Mouse (Mus musculus) embryonic facial prominence, embryonic 12.5 days (tissue): ENCODE measurements around the gene Myoz2. TPM values are rescaled to one million over a fixed set of nuclear protein-coding genes. Genes with fewer than 3 reads are reported as not detected.
A peak's percentile ranks its signal among the peaks of the same experiment; 100 is the strongest.

ENCODE experiments used
- ATAC-seq: fragments of 200-750 bp; cut with Nextera tagmentation; 2 replicates; pipeline ENCODE4 v1.8.0; 2017; ENCODE audit not compliant: insufficient number of reproducible peaks, insufficient read depth, low FRiP score, low TSS enrichment
- H3K27ac ChIP-seq: fragments of 300-500 bp; sonication (generic); 2 replicates; pipeline ENCODE4 v1.5.1; 2016; ENCODE audit warnings: mild to moderate bottlenecking
- H3K27me3 ChIP-seq: fragments of 300-500 bp; sonication (generic); 2 replicates; pipeline ENCODE4 v1.6.1; 2016; ENCODE audit warnings: mild to moderate bottlenecking, moderate library complexity
- H3K36me3 ChIP-seq: fragments of 300-500 bp; sonication (generic); 2 replicates; pipeline ENCODE4 v1.6.1; 2016; ENCODE audit warnings: mild to moderate bottlenecking
- H3K4me1 ChIP-seq: fragments of 300-500 bp; sonication (generic); 2 replicates; pipeline ENCODE4 v1.6.1; 2016
- H3K4me2 ChIP-seq: fragments of 300-500 bp; sonication (generic); replicated peaks from 2 replicates; pipeline ENCODE4 v1.6.1; 2016; ENCODE audit warnings: mild to moderate bottlenecking, moderate library complexity
- H3K4me3 ChIP-seq: fragments of 300-500 bp; sonication (generic); 2 replicates; pipeline ENCODE4 v1.5.1; 2016; ENCODE audit warnings: mild to moderate bottlenecking
- H3K9ac ChIP-seq: fragments of 300-500 bp; sonication (generic); 2 replicates; pipeline ENCODE4 v1.6.1; 2016; ENCODE audit warnings: mild to moderate bottlenecking, moderate library complexity
- H3K9me3 ChIP-seq: fragments of 300-500 bp; sonication (generic); 2 replicates; pipeline ENCODE4 v1.6.1; 2016; ENCODE audit warnings: mild to moderate bottlenecking, moderate library complexity
- WGBS: fragments of 180-500 bp; shearing (Covaris S2); methylation state at CpG from one replicate; pipeline ENCODE4 v1.1.7; 2016; 5-methylcytosine and 5-hydroxymethylcytosine counted together
- polyA plus RNA-seq: library from polyadenylated mRNA; unstranded; fragments of >200 nt; fragmentation: Nextera tagmentation; extraction: Ambion mirVana; gene quantifications from 2 replicates; pipeline ENCODE4 v1.2.1, GENCODE M21; 2016

Myoz2 gene
- polyA plus RNA-seq, 1 experiment from 2014 or later = 4.1 TPM

GRCm38 (mm10) chr3:123001053-123001452 is 33.8 kb downstream of the Myoz2 start:
- no peak overlapping the region for H3K4me2 ChIP-seq
- H3K4me1 ChIP-seq = no peaks in the 10 kb centered on the region
- no peaks in the 10 kb centered on the region for H3K9me3 ChIP-seq
- no peak overlapping the region for H3K9ac ChIP-seq
- no peaks in the 10 kb centered on the region for H3K27me3 ChIP-seq
- no peak overlapping the region for H3K4me3 ChIP-seq
- H3K27ac ChIP-seq = no peak overlapping the region
- ATAC-seq = no peak
- 71% methylated on average over 3 of the region's 3 CpGs for WGBS
- no peaks in the 10 kb centered on the region for H3K36me3 ChIP-seq

- H3K9ac ChIP-seq = no peak overlapping the region
- H3K9me3 ChIP-seq = no peaks in the 10 kb centered on the region
- no peak for ATAC-seq
- no peak overlapping the region for H3K4me2 ChIP-seq
- no peaks in the 10 kb centered on the region for H3K4me1 ChIP-seq
- H3K27me3 ChIP-seq = no peaks in the 10 kb centered on the region
- WGBS = 59% methylated on average over 8 of the region's 8 CpGs
- H3K27ac ChIP-seq = no peak overlapping the region
- no peak overlapping the region for H3K4me3 ChIP-seq
- no peaks in the 10 kb centered on the region for H3K36me3 ChIP-seq
Observed at GRCm38 (mm10) chr3:122998511-122998910, 36.3 kb downstream of the Myoz2 start.

- no peak overlapping the region for H3K4me3 ChIP-seq
- no peaks in the 10 kb centered on the region for H3K27me3 ChIP-seq
- no peaks in the 10 kb centered on the region for H3K36me3 ChIP-seq
- H3K4me1 ChIP-seq = no peaks in the 10 kb centered on the region
- H3K4me2 ChIP-seq = no peak overlapping the region
- no peak for ATAC-seq
- WGBS = 77% methylated on average over 1 of the region's 1 CpGs
- no peak overlapping the region for H3K9ac ChIP-seq
- no peak overlapping the region for H3K27ac ChIP-seq
- no peaks in the 10 kb centered on the region for H3K9me3 ChIP-seq
Observed at GRCm38 (mm10) chr3:122996968-122997367, 37.8 kb downstream of the Myoz2 start.

- no peak for ATAC-seq
- Histone ChIP-seq H3K4me1 (peaks cover 5% of the 10 kb centered on the region; the same call in 1 of the 2 replicates), H3K36me3 (no peaks in the 10 kb centered on the region), H3K4me2 (no peak overlapping the region), H3K4me3 (no peak overlapping the region), H3K27me3 (no peaks in the 10 kb centered on the region), H3K9me3 (no peaks in the 10 kb centered on the region), H3K9ac (no peak overlapping the region), H3K27ac (no peak overlapping the region)
- WGBS = 87% methylated on average over 11 of the region's 11 CpGs
Observed at GRCm38 (mm10) chr3:122986906-122987305, 47.9 kb downstream of the Myoz2 start.

- 57% methylated on average over 1 of the region's 1 CpGs for WGBS
Observed at GRCm38 (mm10) chr3:122986386-122986785, 48.4 kb downstream of the Myoz2 start.

GRCm38 (mm10) chr3:122985183-122985944 is 49.5 kb downstream of the Myoz2 start:
- peak overlapping the region; percentile 52 for H3K4me2 ChIP-seq
- peak overlapping the region; percentile 96 for H3K27ac ChIP-seq
- H3K9me3 ChIP-seq = no peaks in the 10 kb centered on the region
- ATAC-seq = no peak
- no peaks in the 10 kb centered on the region for H3K36me3 ChIP-seq
- peak overlapping the region; percentile 84 for H3K4me3 ChIP-seq
- peak overlapping the region; percentile 84 for H3K9ac ChIP-seq
- 16% methylated on average over 13 of the region's 13 CpGs for WGBS
- peaks cover 5% of the 10 kb centered on the region; the same call in 1 of the 2 replicates for H3K4me1 ChIP-seq
- no peaks in the 10 kb centered on the region for H3K27me3 ChIP-seq

More at GRCm38 (mm10) chr3:122986386-122986785, 48.4 kb downstream of the Myoz2 start:
- H3K4me2 ChIP-seq = no peak overlapping the region
- H3K27ac ChIP-seq = no peak overlapping the region
- ATAC-seq = no peak
- no peak overlapping the region for H3K9ac ChIP-seq
- H3K9me3 ChIP-seq = no peaks in the 10 kb centered on the region
- H3K4me1 ChIP-seq = peaks cover 5% of the 10 kb centered on the region; the same call in 1 of the 2 replicates
- H3K4me3 ChIP-seq = no peak overlapping the region
- H3K36me3 ChIP-seq = no peaks in the 10 kb centered on the region
- H3K27me3 ChIP-seq = no peaks in the 10 kb centered on the region

GRCm38 (mm10) chr3:122984249-122985182 is 50.3 kb downstream of the Myoz2 start, which contains the start of gene Usp53:
Usp53 (minus strand) TSS chr3:122984510.
- H3K4me2 ChIP-seq = peak within 1 kb of the TSS; percentile 60
- H3K27ac ChIP-seq = peak within 1 kb of the TSS; percentile 96
- H3K36me3 ChIP-seq = no peaks in the 10 kb centered on the region
- H3K4me1 ChIP-seq = peaks cover 5% of the 10 kb centered on the region; the same call in 1 of the 2 replicates
- ATAC-seq = peak; percentile 98
- H3K4me3 ChIP-seq = peak within 1 kb of the TSS; percentile 84
- peak within 1 kb of the TSS; percentile 84 for H3K9ac ChIP-seq
- no peaks in the 10 kb centered on the region for H3K27me3 ChIP-seq
- WGBS = under 1% methylated on average over 94 of the region's 94 CpGs
- no peaks in the 10 kb centered on the region for H3K9me3 ChIP-seq

GRCm38 (mm10) chr3:122983849-122984248 is 51.0 kb downstream of the Myoz2 start:
- Histone ChIP-seq H3K4me3 (peak overlapping the region; percentile 84), H3K4me2 (peak overlapping the region; percentile 60), H3K27ac (peak overlapping the region; percentile 96), H3K4me1 (peaks cover 5% of the 10 kb centered on the region; the same call in 1 of the 2 replicates), H3K27me3 (no peaks in the 10 kb centered on the region), H3K9me3 (no peaks in the 10 kb centered on the region), H3K9ac (peak overlapping the region; percentile 84), H3K36me3 (0 out of 2 replicates have a peak, but pooled peaks cover 2% of the 10 kb centered on the region)
- under 1% methylated on average over 30 of the region's 30 CpGs for WGBS
- peak; percentile 87 for ATAC-seq

GRCm38 (mm10) chr3:122975964-122976363 is 58.9 kb downstream of the Myoz2 start:
- no peak overlapping the region for H3K9ac ChIP-seq
- 87% methylated on average over 1 of the region's 1 CpGs for WGBS
- ATAC-seq = no peak
- H3K4me2 ChIP-seq = no peak overlapping the region
- H3K36me3 ChIP-seq = 0 out of 2 replicates have a peak, but pooled peaks cover 2% of the 10 kb centered on the region
- H3K9me3 ChIP-seq = no peaks in the 10 kb centered on the region
- H3K4me1 ChIP-seq = 0 out of 2 replicates have a peak, but pooled peaks cover 4% of the 10 kb centered on the region
- no peak overlapping the region for H3K27ac ChIP-seq
- no peaks in the 10 kb centered on the region for H3K27me3 ChIP-seq
- H3K4me3 ChIP-seq = no peak overlapping the region

GRCm38 (mm10) chr3:122975363-122975762 is 59.5 kb downstream of the Myoz2 start:
- 86% methylated on average over 4 of the region's 4 CpGs for WGBS
- H3K27me3 ChIP-seq = no peaks in the 10 kb centered on the region
- H3K36me3 ChIP-seq = 0 out of 2 replicates have a peak, but pooled peaks cover 2% of the 10 kb centered on the region
- no peak overlapping the region for H3K4me3 ChIP-seq
- H3K4me1 ChIP-seq = 0 out of 2 replicates have a peak, but pooled peaks cover 4% of the 10 kb centered on the region
- no peak overlapping the region for H3K4me2 ChIP-seq
- no peak for ATAC-seq
- H3K9ac ChIP-seq = no peak overlapping the region
- H3K9me3 ChIP-seq = no peaks in the 10 kb centered on the region
- no peak overlapping the region for H3K27ac ChIP-seq

- no peak for ATAC-seq
- Histone ChIP-seq H3K4me1 (0 out of 2 replicates have a peak, but pooled peaks cover 4% of the 10 kb centered on the region), H3K4me3 (no peak overlapping the region), H3K27me3 (no peaks in the 10 kb centered on the region), H3K9me3 (no peaks in the 10 kb centered on the region), H3K9ac (no peak overlapping the region), H3K27ac (no peak overlapping the region), H3K36me3 (0 out of 2 replicates have a peak, but pooled peaks cover 2% of the 10 kb centered on the region), H3K4me2 (no peak overlapping the region)
- WGBS = 84% methylated on average over 3 of the region's 3 CpGs
Observed at GRCm38 (mm10) chr3:122974833-122975232, 60.0 kb downstream of the Myoz2 start.
